Mouse (Mus musculus) T-helper 17 cell (primary cell): ENCODE data around the gene B230104I21Rik.

ENCODE experiments used
- in situ Hi-C, 2 experiments: fragments of 300-600 bp; cut with MboI, MseI; formaldehyde crosslinking; loops; 1 replicate in 1 of 2; 2 replicates in 1 of 2; pipeline ENCODE4 v1.15.1; 2025; ENCODE audit warnings: high pct_unique_total_duplicates in 2 of 2

B230104I21Rik gene

DNA sequence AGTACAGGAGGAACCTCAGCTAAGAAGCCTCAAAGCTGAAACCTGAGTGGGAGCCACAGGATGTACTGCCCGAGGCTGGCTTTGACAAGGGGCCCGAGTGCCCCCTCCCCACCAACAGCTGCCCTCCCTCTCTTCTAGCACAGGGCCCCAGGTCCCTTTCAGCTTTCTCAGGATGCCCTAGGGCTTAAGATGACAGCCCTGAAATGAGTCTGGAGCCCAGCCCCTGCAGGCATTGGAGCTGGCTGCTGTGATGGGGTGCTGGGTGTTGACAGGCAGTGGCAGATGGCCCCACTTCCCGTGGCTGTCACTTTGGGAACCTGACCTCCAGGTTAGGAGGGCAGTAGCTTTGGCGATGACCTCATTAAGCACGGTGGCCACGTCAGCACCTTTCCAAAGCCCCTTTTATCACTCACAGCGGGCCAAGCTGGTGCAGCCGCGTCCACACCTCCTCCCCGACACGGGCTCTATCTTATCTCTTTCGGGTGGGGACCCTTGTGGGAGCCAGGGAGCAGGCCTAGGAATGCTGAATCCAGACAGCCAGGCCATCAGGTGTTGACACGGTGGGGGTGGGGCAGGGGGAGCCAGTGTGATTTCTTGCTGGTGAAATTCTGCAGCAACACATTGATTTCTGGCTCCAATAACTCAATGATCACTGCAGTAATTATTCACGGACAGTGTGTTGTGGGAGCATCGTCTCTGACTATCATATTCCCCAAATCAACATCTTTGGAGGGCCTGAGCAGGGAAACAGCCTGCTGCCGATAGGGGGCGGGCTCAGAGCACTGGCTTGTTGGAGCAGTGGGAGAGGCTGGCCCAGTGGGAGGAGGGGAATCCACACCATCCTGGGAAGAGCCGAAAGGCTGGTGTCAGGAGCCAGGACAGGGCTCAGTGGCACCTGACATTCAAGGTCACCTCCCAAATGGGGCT, 57.5 kb downstream of the B230104I21Rik start:
- in situ Hi-C loops, result no loop called here

DNA sequence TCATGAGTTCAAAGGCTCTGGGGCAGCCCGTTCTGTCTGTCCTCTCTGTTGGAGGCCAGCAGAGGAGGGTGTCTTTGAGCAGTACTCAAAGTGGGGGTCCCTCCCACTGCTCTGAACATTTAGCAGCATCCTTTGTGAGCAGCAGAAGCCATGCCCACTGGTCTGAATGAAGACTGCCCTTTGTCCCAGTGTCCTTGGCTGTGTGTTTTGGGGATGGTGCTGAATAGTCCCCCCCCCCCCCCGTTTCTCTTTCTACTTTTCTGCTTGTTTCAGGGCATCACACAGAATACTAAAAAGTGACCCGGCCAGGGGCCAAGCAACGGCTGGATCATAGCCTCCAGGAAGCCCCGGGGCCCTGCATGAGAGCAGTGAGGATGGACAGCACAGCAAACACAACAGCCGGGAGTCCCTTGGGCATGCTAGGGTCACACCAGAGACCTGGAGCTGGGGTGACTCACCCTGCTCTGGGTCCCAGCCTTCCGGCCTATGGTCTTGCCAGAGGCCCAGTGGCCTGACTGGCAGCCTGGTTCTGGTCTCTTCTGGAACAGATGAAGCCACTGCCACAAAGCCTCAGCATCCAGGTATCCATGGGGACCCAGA, 58.3 kb downstream of the B230104I21Rik start:
- in situ Hi-C loops, result no loop called here

DNA sequence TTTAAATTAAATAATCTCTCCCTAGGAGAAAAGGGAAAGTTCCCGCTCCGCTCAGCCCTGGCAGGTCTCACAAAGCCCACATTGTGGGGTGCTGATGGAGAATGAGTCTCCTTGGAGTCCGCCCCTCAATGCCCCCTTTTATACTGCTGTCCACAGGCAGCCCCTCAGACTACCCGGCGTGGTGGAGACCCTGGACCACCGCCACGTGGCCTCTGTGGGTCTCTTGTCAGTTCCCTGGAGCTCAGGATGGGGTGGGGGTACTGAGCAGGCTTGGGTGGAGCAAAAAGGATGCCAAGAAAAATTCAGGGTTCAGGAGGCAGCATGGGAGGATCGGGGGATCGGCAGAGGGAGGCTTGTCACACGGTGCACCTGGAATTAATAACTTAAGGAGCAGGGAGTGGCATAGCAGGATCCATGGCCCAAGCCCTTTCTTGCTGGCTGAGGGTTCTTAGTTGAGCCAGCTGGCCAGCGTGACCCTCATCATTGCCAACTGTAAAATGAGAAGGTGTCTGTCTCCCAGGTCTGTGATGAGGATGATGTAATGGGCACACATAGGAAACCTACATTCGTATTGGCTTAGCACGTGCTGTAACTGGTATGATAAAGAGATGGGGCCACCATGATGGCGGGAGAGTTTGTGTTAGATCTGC, 60.9 kb downstream of the B230104I21Rik start:
- in situ Hi-C loops, result no loop called here
